Comparison of ENCODE assay signal across 10 mouse cellular contexts in genomic region chr17:66869581-66870002, GRCm38 (mm10).
DNase-seq lines count a peak whose midpoint lies in the region; ATAC-seq lines count a peak whose summit lies in the region.
"Had no signal": no experiment of that assay in that cellular context is flagged by ENCODE, and none has a peak within 500 bp of the region (broad histone marks: within the 10 kb centered on the region; RNA-seq: fewer than 3 reads in every experiment).

No protein-coding gene starts in this region.

- no peaks in the 10 kb centered on the region for H3K27me3 ChIP-seq in limb, embryonic 12.5 days
- no peaks in the 10 kb centered on the region for H3K27me3 ChIP-seq in limb, embryonic 10.5 days (ENCODE audit: low read depth, poor library complexity, severe bottlenecking)
- no peaks in the 10 kb centered on the region for H3K27me3 ChIP-seq in midbrain, embryonic 13.5 days

- WGBS in limb, embryonic 12.5 days = 47% methylated on average over 13 of the region's 13 CpGs
- WGBS in limb, embryonic 10.5 days = 70% methylated on average over 13 of the region's 13 CpGs
- 55% methylated on average over 13 of the region's 13 CpGs for WGBS in midbrain, embryonic 13.5 days

- no peaks in the 10 kb centered on the region for H3K9me3 ChIP-seq in limb, embryonic 12.5 days
- no peaks in the 10 kb centered on the region for H3K9me3 ChIP-seq in limb, embryonic 10.5 days (replicated peaks)
- H3K9me3 ChIP-seq in midbrain, embryonic 13.5 days = no peaks in the 10 kb centered on the region

- H3K4me1 ChIP-seq in limb, embryonic 12.5 days (replicated peaks) = peaks cover 21% of the 10 kb centered on the region
- peaks cover 50% of the 10 kb centered on the region for H3K4me1 ChIP-seq in limb, embryonic 10.5 days
- H3K4me1 ChIP-seq in midbrain, embryonic 13.5 days (replicated peaks) = peaks cover 36% of the 10 kb centered on the region

- no peak overlapping the region for H3K27ac ChIP-seq in limb, embryonic 12.5 days
- H3K27ac ChIP-seq in limb, embryonic 10.5 days = no peak overlapping the region
- peak overlapping the region; percentile 60 for H3K27ac ChIP-seq in midbrain, embryonic 13.5 days

- peak; percentile 6 for DNase-seq in adrenal gland, postnatal 14 days
- no peak for DNase-seq in adrenal gland, postnatal 36 days
- no peak for DNase-seq in limb, embryonic 10.5 days (ENCODE audit: low spot score)
- DNase-seq in right cerebral cortex, postnatal 14 days = peak; percentile 11
- DNase-seq in thymus, postnatal 0 days (ENCODE audit: low spot score) = no peak
- DNase-seq: thymus, adult 18-20 months had no signal

- no peak for ATAC-seq in limb, embryonic 12.5 days (ENCODE audit: insufficient number of reproducible peaks, insufficient read depth, low FRiP score, low TSS enrichment, low read depth)
- peak; percentile 82 for ATAC-seq in midbrain, embryonic 13.5 days
- ATAC-seq in megakaryocyte-erythroid progenitor cell, adult 5-6 weeks (replicated peaks; ENCODE audit: low FRiP score, low TSS enrichment, poor library complexity, severe bottlenecking) = no peak

- 0 out of 2 replicates have a peak overlapping the region, but pooled peaks have one; percentile 7 for H3K4me2 ChIP-seq in limb, embryonic 12.5 days
- 0 out of 2 replicates have a peak overlapping the region, but pooled peaks have one; percentile 15 for H3K4me2 ChIP-seq in midbrain, embryonic 13.5 days (replicated peaks)
- H3K4me2 ChIP-seq: heart, embryonic 11.5 days had no signal

- no peak overlapping the region for H3K4me3 ChIP-seq in limb, embryonic 12.5 days (replicated peaks)
- H3K4me3 ChIP-seq in limb, embryonic 10.5 days = no peak overlapping the region
- no peak overlapping the region; the same call in 1 of the 2 replicates for H3K4me3 ChIP-seq in midbrain, embryonic 13.5 days (replicated peaks)

- H3K9ac ChIP-seq in limb, embryonic 12.5 days (replicated peaks) = no peak overlapping the region
- no peak overlapping the region for H3K9ac ChIP-seq in midbrain, embryonic 13.5 days (replicated peaks)

- H3K36me3 ChIP-seq in limb, embryonic 12.5 days = no peaks in the 10 kb centered on the region
- H3K36me3 ChIP-seq in limb, embryonic 10.5 days = no peaks in the 10 kb centered on the region
- no peaks in the 10 kb centered on the region for H3K36me3 ChIP-seq in midbrain, embryonic 13.5 days

Comparison
In these comparisons a context has a peak if more than half of its experiments do, and no peak if none do; other contexts are left out.
1. DNase-seq: peak in adrenal gland, postnatal 14 days (single experiment) and right cerebral cortex, postnatal 14 days (single experiment); none in adrenal gland, postnatal 36 days (0 of 2), limb, embryonic 10.5 days (single experiment) and thymus, postnatal 0 days (single experiment).